Mouse (Mus musculus): ENCODE data around the gene Ftsj1. TPM values are rescaled to one million over a fixed set of nuclear protein-coding genes. Genes with fewer than 3 reads are reported as not detected.
A peak's percentile ranks its signal among the peaks of the same experiment; 100 is the strongest.

The Ftsj1 gene
- polyA plus RNA-seq (2016; fragmentation: Nextera tagmentation; extraction: Ambion mirVana), result 43.7 and 44.2 TPM in 2 replicates

GRCm38 (mm10) chrX:8252334-8253285 is at the start of gene Ftsj1:
TSS of gene Ftsj1 (minus strand) at chrX:8252406.
- H3K4me3 ChIP-seq, result peak within 1 kb of the TSS; percentile 54
- peak within 1 kb of the TSS; percentile 47 for H3K9ac ChIP-seq (replicated peaks)
- no peaks in the 10 kb centered on the region for H3K9me3 ChIP-seq
- 0 out of 2 replicates have a peak, but pooled peaks cover 7% of the 10 kb centered on the region for H3K4me1 ChIP-seq
- peak within 1 kb of the TSS; percentile 58; the same call in 1 of the 2 replicates for H3K27ac ChIP-seq (replicated peaks)
- 16% methylated on average over 45 of the region's 45 CpGs for WGBS
- peak within 1 kb of the TSS; percentile 56 for H3K4me2 ChIP-seq (replicated peaks)
- H3K36me3 ChIP-seq, result no peaks in the 10 kb centered on the region
- no peaks in the 10 kb centered on the region for H3K27me3 ChIP-seq
- peak; percentile 91 for ATAC-seq (ENCODE audit: low FRiP score, low read depth)

GRCm38 (mm10) chrX:8288621-8289020 is 36.4 kb upstream of the Ftsj1 start:
- no peak for ATAC-seq (ENCODE audit: low FRiP score, low read depth)
- H3K9me3 ChIP-seq, result no peaks in the 10 kb centered on the region
- H3K27me3 ChIP-seq, result no peaks in the 10 kb centered on the region

GRCm38 (mm10) chrX:8274056-8274455 is 21.9 kb upstream of the Ftsj1 start:
- WGBS, result 94% methylated on average over 5 of the region's 5 CpGs
- no peak overlapping the region for H3K4me2 ChIP-seq (replicated peaks)
- no peaks in the 10 kb centered on the region for H3K9me3 ChIP-seq
- H3K4me3 ChIP-seq, result no peak overlapping the region
- no peak for ATAC-seq (ENCODE audit: low FRiP score, low read depth)
- H3K27ac ChIP-seq (replicated peaks), result no peak overlapping the region
- H3K36me3 ChIP-seq, result no peaks in the 10 kb centered on the region
- H3K9ac ChIP-seq (replicated peaks), result no peak overlapping the region
- H3K4me1 ChIP-seq, result no peaks in the 10 kb centered on the region
- H3K27me3 ChIP-seq, result peaks cover 15% of the 10 kb centered on the region

More at GRCm38 (mm10) chrX:8288621-8289020, 36.4 kb upstream of the Ftsj1 start:
- H3K9ac ChIP-seq (replicated peaks), result no peak overlapping the region
- H3K4me1 ChIP-seq, result no peaks in the 10 kb centered on the region
- H3K4me3 ChIP-seq, result no peak overlapping the region
- 75% methylated on average over 5 of the region's 5 CpGs for WGBS
- H3K36me3 ChIP-seq, result no peaks in the 10 kb centered on the region
- H3K27ac ChIP-seq (replicated peaks), result no peak overlapping the region
- H3K4me2 ChIP-seq (replicated peaks), result no peak overlapping the region

GRCm38 (mm10) chrX:8272000-8272399 is 19.8 kb upstream of the Ftsj1 start:
- H3K36me3 ChIP-seq, result no peaks in the 10 kb centered on the region
- H3K9ac ChIP-seq (replicated peaks), result no peak overlapping the region
- H3K4me2 ChIP-seq (replicated peaks), result no peak overlapping the region
- peaks cover 15% of the 10 kb centered on the region for H3K27me3 ChIP-seq
- no peak overlapping the region for H3K4me3 ChIP-seq
- no peak overlapping the region for H3K27ac ChIP-seq (replicated peaks)
- no peaks in the 10 kb centered on the region for H3K4me1 ChIP-seq
- H3K9me3 ChIP-seq, result no peaks in the 10 kb centered on the region
- ATAC-seq (ENCODE audit: low FRiP score, low read depth), result no peak
- WGBS, result 36% methylated on average over 10 of the region's 10 CpGs

- 28% methylated on average over 12 of the region's 15 CpGs for WGBS
- Histone ChIP-seq H3K4me1 (no peaks in the 10 kb centered on the region), H3K4me3 (no peak within 1 kb of the TSS)
Measured at GRCm38 (mm10) chrX:8271083-8271820, 19.0 kb upstream of the Ftsj1 start, which contains the start of gene Slc38a5. TSS of gene Slc38a5 (plus strand) at chrX:8271133.

GRCm38 (mm10) chrX:8264222-8264621 is 12.0 kb upstream of the Ftsj1 start:
- H3K27me3 ChIP-seq, result no peaks in the 10 kb centered on the region
- no peak overlapping the region for H3K4me2 ChIP-seq (replicated peaks)
- H3K27ac ChIP-seq (replicated peaks), result no peak overlapping the region
- H3K9ac ChIP-seq (replicated peaks), result no peak overlapping the region
- no peaks in the 10 kb centered on the region for H3K36me3 ChIP-seq
- 91% methylated on average over 3 of the region's 3 CpGs for whole genome bisulfite sequencing
- ATAC-seq (ENCODE audit: low FRiP score, low read depth), result no peak
- no peak overlapping the region for H3K4me3 ChIP-seq
- no peaks in the 10 kb centered on the region for H3K9me3 ChIP-seq
- H3K4me1 ChIP-seq, result no peaks in the 10 kb centered on the region

More at GRCm38 (mm10) chrX:8271083-8271820, 19.0 kb upstream of the Ftsj1 start, which contains the start of gene Slc38a5:
- Histone ChIP-seq H3K4me2 (replicated peaks) (peak within 1 kb of the TSS; percentile 32; the same call in 1 of the 2 replicates), H3K27ac (replicated peaks) (no peak within 1 kb of the TSS), H3K27me3 (peaks cover 15% of the 10 kb centered on the region), H3K36me3 (no peaks in the 10 kb centered on the region), H3K9me3 (no peaks in the 10 kb centered on the region), H3K9ac (replicated peaks) (no peak within 1 kb of the TSS)
- ATAC-seq (ENCODE audit: low FRiP score, low read depth), result no peak

GRCm38 (mm10) chrX:8263156-8263804 is 11.1 kb upstream of the Ftsj1 start:
- H3K4me2 ChIP-seq (replicated peaks), result no peak overlapping the region
- H3K27me3 ChIP-seq, result no peaks in the 10 kb centered on the region
- H3K9ac ChIP-seq (replicated peaks), result no peak overlapping the region
- H3K4me1 ChIP-seq, result no peaks in the 10 kb centered on the region
- no peak for ATAC-seq (ENCODE audit: low FRiP score, low read depth)
- H3K4me3 ChIP-seq, result no peak overlapping the region
- H3K27ac ChIP-seq (replicated peaks), result no peak overlapping the region
- no peaks in the 10 kb centered on the region for H3K9me3 ChIP-seq
- H3K36me3 ChIP-seq, result no peaks in the 10 kb centered on the region
- 79% methylated on average over 5 of the region's 5 CpGs for WGBS

GRCm38 (mm10) chrX:8259478-8259877 is 7.3 kb upstream of the Ftsj1 start:
- Histone ChIP-seq H3K4me1 (no peaks in the 10 kb centered on the region), H3K4me3 (no peak overlapping the region), H3K9me3 (no peaks in the 10 kb centered on the region), H3K9ac (replicated peaks) (no peak overlapping the region), H3K27ac (replicated peaks) (no peak overlapping the region), H3K4me2 (replicated peaks) (no peak overlapping the region), H3K36me3 (no peaks in the 10 kb centered on the region), H3K27me3 (no peaks in the 10 kb centered on the region)
- 86% methylated on average over 12 of the region's 12 CpGs for WGBS
- ATAC-seq (ENCODE audit: low FRiP score, low read depth), result no peak

GRCm38 (mm10) chrX:8255807-8256206 is 3.6 kb upstream of the Ftsj1 start:
- no peak overlapping the region for H3K27ac ChIP-seq (replicated peaks)
- no peaks in the 10 kb centered on the region for H3K27me3 ChIP-seq
- H3K9ac ChIP-seq (replicated peaks), result no peak overlapping the region
- H3K9me3 ChIP-seq, result no peaks in the 10 kb centered on the region
- WGBS, result 46% methylated on average over 4 of the region's 6 CpGs
- H3K4me2 ChIP-seq (replicated peaks), result no peak overlapping the region
- 0 out of 2 replicates have a peak, but pooled peaks cover 7% of the 10 kb centered on the region for H3K4me1 ChIP-seq
- no peak for ATAC-seq (ENCODE audit: low FRiP score, low read depth)
- H3K4me3 ChIP-seq, result no peak overlapping the region
- H3K36me3 ChIP-seq, result no peaks in the 10 kb centered on the region

- H3K36me3 ChIP-seq, result no peaks in the 10 kb centered on the region
- 89% methylated on average over 2 of the region's 2 CpGs for WGBS
Measured at GRCm38 (mm10) chrX:8253711-8254110, 1.5 kb upstream of the Ftsj1 start.

GRCm38 (mm10) chrX:8251789-8252333 is 345 bp downstream of the Ftsj1 start:
- WGBS, result 24% methylated on average over 18 of the region's 18 CpGs
- Histone ChIP-seq H3K9ac (replicated peaks) (peak overlapping the region; percentile 47), H3K4me1 (0 out of 2 replicates have a peak, but pooled peaks cover 7% of the 10 kb centered on the region), H3K27ac (replicated peaks) (no peak overlapping the region), H3K36me3 (no peaks in the 10 kb centered on the region), H3K4me3 (peak overlapping the region; percentile 54), H3K9me3 (no peaks in the 10 kb centered on the region), H3K4me2 (replicated peaks) (peak overlapping the region; percentile 56), H3K27me3 (no peaks in the 10 kb centered on the region)
- ATAC-seq (ENCODE audit: low FRiP score, low read depth), result no peak; the same call in none of the 2 replicates

More at GRCm38 (mm10) chrX:8253711-8254110, 1.5 kb upstream of the Ftsj1 start:
- Histone ChIP-seq H3K4me2 (replicated peaks) (no peak overlapping the region), H3K27ac (replicated peaks) (no peak overlapping the region), H3K4me3 (no peak overlapping the region), H3K4me1 (0 out of 2 replicates have a peak, but pooled peaks cover 7% of the 10 kb centered on the region), H3K9ac (replicated peaks) (no peak overlapping the region), H3K27me3 (no peaks in the 10 kb centered on the region), H3K9me3 (no peaks in the 10 kb centered on the region)
- ATAC-seq (ENCODE audit: low FRiP score, low read depth), result no peak
